Mouse (Mus musculus): Measurements from ENCODE around the gene Ppcdc.

Gene Ppcdc

DNA sequence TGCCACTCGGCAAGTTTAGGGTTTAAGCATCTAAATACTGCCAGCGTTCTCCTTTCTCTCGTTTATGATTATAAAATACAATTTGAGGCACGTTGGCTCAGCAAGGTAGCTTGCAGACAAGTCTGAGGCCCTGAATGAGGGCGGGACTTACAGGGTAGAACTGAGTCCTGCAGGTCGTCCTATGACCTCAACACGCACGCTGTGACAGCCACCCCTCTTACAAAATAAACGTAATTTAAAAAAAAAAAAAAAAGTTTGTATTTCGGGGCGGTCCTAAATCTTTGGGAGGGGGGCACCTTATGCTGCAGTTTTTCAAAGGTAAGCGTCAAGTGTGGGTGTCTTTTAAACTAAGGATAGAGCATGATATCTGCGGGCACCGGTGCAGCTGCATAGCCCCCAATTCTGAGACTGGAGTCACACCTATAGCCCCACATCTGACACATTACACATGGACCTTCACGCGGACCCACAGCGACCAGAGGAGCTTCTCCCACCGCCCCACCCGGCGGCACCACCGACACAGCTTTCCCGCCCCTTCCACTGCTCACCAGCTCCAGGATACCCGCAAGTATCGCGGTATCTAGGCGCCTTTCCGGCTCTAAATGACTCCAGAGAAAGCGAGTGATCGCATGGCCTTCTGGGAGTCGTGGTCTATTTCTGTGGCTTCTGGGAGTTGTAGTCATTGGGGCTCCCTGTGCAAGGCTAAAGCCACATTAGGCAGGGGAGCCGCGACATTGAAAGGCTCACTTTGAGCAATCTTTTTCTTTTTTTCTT is at the start of gene Ppcdc:
Ppcdc (minus strand) TSS at position 603 of the 774 bp plus-strand sequence.
- peak; percentile 89 for DNase-seq (ENCODE audit: low spot score)

DNA sequence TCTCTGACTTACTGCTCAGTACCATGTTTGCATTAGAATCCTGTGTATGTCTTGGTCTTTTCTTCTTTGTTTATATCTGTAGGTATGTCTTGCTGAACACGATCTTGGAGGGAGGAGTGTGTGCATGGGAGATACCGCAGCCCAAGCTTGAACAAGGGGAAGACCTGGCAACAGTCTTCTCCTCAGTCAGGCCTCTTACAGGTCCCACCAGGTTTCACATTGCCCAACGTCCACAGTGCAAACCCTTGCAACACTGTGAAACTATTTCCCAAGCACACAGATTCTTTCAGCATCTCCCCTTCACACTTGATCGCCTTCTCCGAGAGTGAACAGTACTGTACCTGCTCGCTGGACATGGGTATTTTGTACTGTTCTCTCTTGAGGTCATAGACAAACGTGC is 47.9 kb upstream of the Ppcdc start:
- DNase-seq (ENCODE audit: low spot score), result no peak

DNA sequence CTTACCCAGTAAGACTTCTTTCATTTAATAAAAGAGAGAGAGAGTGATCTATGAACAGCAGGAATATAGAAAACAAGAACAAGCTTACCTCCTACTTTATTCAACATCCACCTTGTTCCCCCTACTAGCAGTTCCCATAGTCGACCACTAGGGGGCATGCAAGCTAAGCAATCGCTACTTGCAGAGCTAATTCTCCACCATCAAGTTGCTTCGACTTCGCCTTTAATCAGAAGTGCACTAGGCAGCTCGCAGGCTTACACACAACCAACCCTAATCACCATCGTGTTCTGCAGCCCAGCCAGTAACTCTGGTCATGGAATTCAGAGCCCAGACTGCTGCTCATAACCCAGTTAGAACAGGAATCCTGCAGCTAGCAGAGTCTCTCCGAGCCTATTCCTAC is 45.9 kb upstream of the Ppcdc start:
- peak; percentile 68 for DNase-seq (ENCODE audit: low spot score)

- DNase-seq (ENCODE audit: low spot score), result peak; percentile 37
These were observed 29.0 kb upstream of the Ppcdc start for GRCm38 (mm10) chr9:57468914-57469313.

GRCm38 (mm10) chr9:57467896-57468549 is 28.1 kb upstream of the Ppcdc start, which contains the start of gene Scamp5:
Scamp5 (minus strand) TSS chr9:57468060.
- DNase-seq (ENCODE audit: low spot score), result peak; percentile 68

DNA sequence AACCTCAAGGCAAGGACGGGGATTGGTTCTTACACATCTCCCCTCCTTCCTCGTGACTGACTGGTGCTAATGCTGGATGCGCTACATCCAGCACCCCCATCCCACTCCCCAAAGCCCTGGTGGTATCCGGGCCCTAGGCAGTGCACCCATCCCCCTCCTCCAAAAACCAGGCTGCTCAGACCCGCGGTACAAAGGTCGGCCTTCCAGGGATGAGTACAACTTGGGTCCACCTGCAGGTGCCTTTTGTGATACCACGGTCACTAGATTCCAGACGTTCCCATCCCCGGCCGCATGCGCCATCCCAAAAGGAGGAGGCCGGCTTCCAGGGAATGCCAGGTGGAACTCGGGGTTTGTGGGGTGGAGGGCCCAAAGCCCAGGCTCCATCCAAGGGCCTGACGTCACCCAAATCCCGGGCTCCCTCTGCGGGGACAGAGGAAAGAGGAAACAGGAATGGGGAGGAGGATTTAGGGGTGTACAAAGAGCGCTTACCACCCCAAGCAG is 27.4 kb upstream of the Ppcdc start:
- peak; percentile 17 for DNase-seq (ENCODE audit: low spot score)

- no peak for DNase-seq (ENCODE audit: low spot score)
These were observed 26.2 kb upstream of the Ppcdc start for GRCm38 (mm10) chr9:57466101-57466500.

- DNase-seq (ENCODE audit: low spot score), result no peak
These were observed 22.9 kb upstream of the Ppcdc start for GRCm38 (mm10) chr9:57462866-57463265.

- no peak for DNase-seq (ENCODE audit: low spot score)
These were observed 19.8 kb upstream of the Ppcdc start for GRCm38 (mm10) chr9:57459707-57460106.

- no peak for DNase-seq (ENCODE audit: low spot score)
These were observed 13.6 kb upstream of the Ppcdc start for GRCm38 (mm10) chr9:57453516-57453915.

DNA sequence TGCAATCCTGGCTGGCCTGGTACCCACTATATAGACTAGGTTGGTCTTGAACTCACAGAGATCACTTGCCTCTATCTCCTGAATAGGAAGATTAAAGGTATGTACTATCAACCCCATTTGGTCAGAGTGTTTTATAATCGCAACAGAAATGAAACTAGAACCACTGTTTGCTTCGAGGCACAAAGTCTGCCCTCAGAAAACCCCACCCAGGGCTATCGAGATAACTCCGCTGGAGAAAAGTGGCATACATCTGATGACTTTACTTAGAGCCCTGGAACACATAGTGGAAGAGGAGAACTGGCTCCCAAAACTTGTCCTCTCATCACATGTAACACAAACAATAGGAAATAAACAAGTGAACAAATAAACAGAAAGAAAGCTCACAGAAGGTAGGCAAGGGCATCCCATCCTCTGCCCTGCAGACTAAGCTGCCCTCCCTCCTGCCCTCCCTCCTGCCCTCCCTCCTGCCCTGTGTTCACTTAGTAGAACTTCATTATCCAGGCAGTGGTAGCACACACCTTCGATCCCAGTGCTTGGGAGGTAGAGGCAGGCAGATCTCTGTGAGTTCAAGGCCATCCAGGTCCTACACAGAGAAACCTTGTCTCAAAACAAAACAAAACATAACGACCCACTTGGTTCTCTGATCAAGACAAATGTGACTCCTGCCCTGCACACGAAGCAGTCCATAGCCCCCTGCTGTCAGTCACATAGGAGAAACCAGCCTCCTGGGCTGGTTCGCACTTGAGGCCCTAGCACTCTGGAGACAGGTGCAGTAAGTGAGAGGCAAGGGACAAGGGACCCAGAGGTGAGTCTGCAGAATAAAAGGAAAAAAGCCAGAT is 12.9 kb upstream of the Ppcdc start:
- DNase-seq (ENCODE audit: low spot score), result no peak

GRCm38 (mm10) chr9:57449715-57450114 is 9.8 kb upstream of the Ppcdc start:
- DNase-seq (ENCODE audit: low spot score), result no peak

DNA sequence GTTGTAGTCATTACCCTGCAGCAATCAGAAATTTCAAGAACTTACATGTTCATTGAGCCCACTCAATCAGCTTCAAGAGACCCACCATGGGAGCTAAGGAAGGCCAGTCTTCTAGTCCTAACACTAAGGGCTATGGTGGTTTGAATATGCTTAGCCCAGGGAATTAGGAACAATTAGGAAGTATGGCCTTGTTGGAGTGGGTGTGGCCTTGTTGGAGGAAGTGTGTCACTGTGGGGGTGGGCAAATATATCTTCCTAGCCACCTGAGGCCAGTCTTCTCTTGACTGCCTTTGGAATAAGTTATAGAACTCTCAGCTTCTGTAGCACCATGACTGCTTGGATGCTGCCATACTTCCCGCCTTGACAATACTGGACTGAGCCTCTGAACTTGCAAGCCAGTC is 696 bp upstream of the Ppcdc start:
- DNase-seq (ENCODE audit: low spot score), result no peak

DNA sequence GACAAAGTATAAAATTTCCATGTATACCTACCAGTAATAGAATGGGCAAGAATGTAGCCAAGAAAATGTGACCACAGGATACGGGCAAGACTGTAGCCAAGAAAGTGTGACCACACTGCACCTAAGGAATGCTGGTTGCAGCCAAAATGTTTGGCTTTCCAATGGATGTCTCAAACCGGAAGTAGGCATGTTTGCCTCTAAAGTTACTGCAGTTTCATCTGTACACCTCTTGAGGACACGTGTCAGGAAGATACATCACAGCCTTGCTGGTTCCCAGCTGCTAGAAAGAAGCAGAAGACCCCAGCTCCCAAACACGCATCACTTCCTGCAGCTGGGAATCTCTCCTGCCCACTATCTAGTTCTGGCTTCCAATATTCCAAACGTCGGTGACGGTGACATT is 841 bp downstream of the Ppcdc start:
- no peak for DNase-seq (ENCODE audit: low spot score)

DNA sequence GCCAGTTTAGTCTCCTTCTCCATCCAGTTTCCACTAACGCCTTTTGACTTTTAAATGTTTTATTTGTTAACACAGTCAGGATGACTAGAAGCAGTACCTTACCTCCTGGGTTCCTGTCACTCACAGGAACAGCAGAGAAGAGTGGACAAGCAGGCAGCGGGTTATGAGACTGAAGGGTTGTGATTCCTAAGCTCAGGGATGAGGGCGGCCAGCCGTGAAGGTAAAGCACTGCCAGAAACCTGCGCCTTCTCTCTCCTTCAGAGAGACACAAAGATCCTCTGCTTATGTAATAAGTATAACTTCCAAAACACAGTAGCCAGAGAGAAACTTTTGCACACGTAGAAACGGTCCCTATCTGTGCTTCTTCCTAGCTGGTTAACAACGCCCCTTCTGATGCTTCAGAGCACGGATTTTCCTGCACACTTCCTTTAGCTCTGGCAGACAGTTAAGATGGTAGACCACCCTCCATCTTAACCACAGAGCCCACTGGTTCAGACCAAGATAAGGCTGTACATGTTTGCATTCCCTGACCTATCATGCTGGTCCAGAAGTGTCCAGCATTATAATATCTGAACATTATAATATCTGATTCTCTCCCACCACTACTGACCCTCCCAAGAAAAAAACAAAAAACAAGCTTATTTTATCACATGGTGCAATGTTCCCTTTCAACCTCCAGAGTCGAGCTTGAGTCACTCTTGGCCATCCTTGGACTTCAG is 1.9 kb downstream of the Ppcdc start:
- no peak for DNase-seq (ENCODE audit: low spot score)

DNA sequence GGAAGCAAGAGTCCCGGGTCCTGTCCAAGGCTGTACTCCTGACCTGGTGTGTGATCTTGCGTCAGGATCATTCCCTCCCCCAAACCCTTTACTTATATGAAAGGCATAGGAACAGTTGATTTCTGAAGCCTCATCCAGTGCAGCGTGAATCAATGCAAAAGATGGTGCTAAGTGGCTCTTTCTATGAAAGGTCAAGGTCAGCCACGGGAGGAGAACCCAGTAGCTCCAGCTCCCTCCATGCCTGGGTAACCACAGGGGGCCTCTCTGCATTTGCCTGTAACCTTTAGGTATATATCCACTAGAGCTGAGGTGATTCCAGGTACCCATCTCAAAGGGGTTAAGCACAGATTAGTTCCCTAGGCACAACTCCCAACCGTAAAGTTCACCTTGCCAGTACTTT is 3.8 kb downstream of the Ppcdc start:
- DNase-seq (ENCODE audit: low spot score), result no peak

DNA sequence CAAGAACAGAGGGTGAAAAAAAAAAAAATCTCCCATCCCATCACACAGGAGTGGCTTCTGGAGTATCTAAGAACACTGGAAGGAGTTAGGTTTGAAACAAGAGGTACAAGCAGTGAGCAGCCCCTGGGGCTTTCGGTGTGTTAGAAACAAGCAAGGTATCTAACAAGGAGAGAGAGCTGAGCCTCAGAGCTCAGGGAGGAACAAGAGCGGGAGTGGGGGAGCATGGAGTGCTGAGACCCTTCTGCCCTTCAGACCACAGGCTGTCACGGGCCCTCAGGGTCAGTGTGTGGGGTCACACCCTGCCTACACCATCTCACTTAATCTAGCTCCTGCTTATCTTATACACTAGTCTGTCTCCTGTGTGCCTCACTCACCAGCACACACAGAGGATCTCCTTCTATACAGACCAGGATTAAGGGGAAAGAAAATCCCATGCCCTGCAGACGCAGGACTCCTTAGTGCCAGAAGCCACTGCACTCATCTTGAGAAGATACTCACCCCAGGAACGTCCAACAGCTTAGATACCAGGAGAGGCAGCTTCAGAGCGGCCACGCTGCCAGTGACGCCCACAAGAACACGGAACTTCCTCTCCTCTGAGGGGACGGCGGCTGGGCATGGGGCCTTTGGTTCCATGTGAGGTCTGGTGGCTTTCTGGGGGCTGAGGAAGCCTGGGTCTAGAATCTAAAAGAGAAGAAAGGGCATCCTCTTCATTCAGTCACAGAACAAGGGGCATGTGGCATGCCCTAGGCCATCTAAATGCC is 5.3 kb downstream of the Ppcdc start:
- no peak for DNase-seq (ENCODE audit: low spot score)

DNA sequence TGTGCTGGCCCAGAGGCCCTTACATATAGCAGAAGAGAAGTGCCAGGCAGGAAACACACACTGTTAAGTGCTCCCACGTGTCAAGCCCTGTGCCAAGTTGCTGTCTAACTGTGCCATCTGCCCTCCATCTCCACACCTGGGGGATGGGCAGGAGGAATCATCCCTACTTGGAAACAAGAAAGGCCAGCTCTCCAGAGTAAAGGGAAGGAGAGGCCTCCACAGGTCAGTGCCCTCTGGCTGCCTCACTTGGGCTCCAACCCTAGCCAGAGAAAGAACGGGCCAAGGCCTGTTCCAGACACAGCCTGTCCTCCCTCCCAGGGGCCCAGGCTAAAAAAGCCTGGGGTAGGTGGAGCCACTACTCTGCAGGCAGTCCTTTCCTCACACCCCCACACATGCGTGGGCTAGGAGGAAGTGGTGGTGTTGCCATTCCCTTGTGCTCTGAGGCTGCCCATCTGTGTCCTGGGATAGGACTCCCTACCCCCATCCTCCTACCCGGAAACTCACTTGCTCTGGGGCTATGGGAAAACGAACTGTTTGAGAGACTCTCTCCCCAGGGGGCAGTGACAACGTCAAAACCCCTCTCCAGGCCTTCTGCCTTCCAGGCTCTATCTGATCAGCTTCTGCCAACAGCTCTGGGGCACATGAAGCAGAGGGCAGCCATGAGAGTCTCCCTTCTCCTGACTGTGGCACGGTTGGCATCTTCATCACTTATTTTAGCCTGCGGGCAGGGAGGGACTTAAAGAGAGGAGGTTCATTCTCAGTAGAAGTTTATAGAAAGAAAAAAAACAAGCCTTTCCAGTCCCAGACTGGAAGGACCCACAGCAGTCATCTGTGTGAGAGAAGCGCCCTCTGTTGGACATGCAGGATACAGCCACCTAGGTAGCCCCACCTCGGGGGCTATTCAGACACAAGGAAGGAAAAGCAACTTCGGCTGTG is 6.6 kb downstream of the Ppcdc start:
- peak; percentile 78 for DNase-seq (ENCODE audit: low spot score)

DNA sequence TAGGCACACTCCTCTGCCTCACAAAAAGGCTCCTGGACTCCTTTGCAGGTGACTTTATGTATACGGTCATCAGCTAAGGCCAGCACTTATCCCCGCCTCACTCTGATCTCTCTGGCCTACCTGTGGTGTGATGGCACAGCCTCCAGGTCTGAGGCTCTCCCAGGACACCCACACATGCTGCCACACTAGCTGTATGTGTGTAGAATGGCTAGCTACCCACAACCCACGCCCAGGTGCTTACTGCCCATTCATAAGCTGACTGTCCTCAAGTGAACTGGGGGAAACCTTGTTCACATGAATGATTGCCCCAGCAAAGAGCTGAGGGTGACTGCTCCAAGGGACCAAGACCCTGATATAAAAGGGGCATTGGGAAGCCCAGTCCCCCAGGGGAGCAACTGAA is 7.4 kb downstream of the Ppcdc start:
- no peak for DNase-seq (ENCODE audit: low spot score)

DNA sequence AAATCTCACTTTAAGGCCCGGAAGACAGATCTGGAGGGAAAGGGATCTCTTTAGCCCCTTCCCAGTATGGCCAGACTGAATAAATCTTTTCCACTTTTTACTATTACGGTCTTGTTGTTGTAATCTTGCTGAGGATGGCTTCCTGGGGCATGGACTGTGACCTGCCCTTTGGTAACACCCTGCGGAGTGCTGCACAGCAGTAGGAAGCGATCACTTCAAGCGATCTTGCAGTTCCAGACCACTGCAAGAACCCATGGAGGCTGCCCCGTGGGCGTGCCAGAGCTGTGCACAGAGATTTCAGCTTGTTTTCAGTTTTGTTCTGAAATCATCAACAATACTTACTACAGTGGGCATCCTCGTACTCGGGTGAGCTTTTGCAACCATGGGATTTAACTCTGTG is 8.7 kb downstream of the Ppcdc start:
- no peak for DNase-seq (ENCODE audit: low spot score)

All from layer of hippocampus, adult 9-10 months (tissue).